Mouse (Mus musculus): Measurements from ENCODE around the gene Mms22l.

- TF ChIP-seq CTCF (IDR thresholded peaks at IDR 0.05; ENCODE audit: low read depth, low read length) (no peak), POLR2A (IDR thresholded peaks at IDR 0.05; ENCODE audit: borderline replicate concordance, low read depth, low read length) (no peak)
Measured at GRCm38 (mm10) chr4:24509195-24509594, 12.9 kb downstream of the Mms22l start.

Data from bone marrow macrophage, adult 2 months (primary cell).